Mouse (Mus musculus) stomach, embryonic 16.5 days (tissue): ENCODE results near the gene Birc3. TPM values are rescaled to one million over a fixed set of nuclear protein-coding genes. Genes with fewer than 3 reads are reported as not detected.

ENCODE experiments used
- ATAC-seq: fragments of 200-750 bp; cut with Nextera tagmentation; 2 replicates; pipeline ENCODE4 v1.8.0; 2017; ENCODE audit warnings: moderate number of reproducible peaks, moderate TSS enrichment; ENCODE audit not compliant: insufficient read depth, low FRiP score
- H3K27ac ChIP-seq: fragments of 300-500 bp; sonication (generic); 2 replicates; pipeline ENCODE4 v1.5.1; 2014; ENCODE audit warnings: low read length
- H3K27me3 ChIP-seq: fragments of 300-500 bp; sonication (generic); 2 replicates; pipeline ENCODE4 v1.6.1; 2014; ENCODE audit warnings: low read length, control low read depth, mixed read lengths; ENCODE audit not compliant: control insufficient read depth, insufficient read depth
- H3K36me3 ChIP-seq: fragments of 300-500 bp; sonication (generic); 2 replicates; pipeline ENCODE4 v1.6.1; 2014; ENCODE audit warnings: low read length; ENCODE audit not compliant: control insufficient read depth, insufficient read depth
- H3K4me1 ChIP-seq: fragments of 300-500 bp; sonication (generic); 2 replicates; pipeline ENCODE4 v1.6.1; 2014; ENCODE audit warnings: low read length, control low read depth, mixed read lengths; ENCODE audit not compliant: control insufficient read depth, insufficient read depth
- H3K4me2 ChIP-seq: fragments of 300-500 bp; sonication (generic); 2 replicates; pipeline ENCODE4 v1.6.1; 2014; ENCODE audit warnings: low read depth, low read length, mixed read lengths
- H3K4me3 ChIP-seq: fragments of 300-500 bp; sonication (generic); replicated peaks from 2 replicates; pipeline ENCODE4 v1.5.1; 2014; ENCODE audit warnings: mild to moderate bottlenecking, low read length
- H3K9ac ChIP-seq: fragments of 300-500 bp; sonication (generic); 2 replicates; pipeline ENCODE4 v1.6.1; 2014; ENCODE audit warnings: low read length
- H3K9me3 ChIP-seq: fragments of 300-500 bp; sonication (generic); replicated peaks from 2 replicates; pipeline ENCODE4 v1.6.1; 2016; ENCODE audit warnings: low read length, control low read depth; ENCODE audit not compliant: control insufficient read depth
- WGBS: fragments of 180-500 bp; shearing (Covaris S2); extraction: QIAGEN DNeasy Blood & Tissue Kit; methylation state at CpG from one replicate; pipeline ENCODE4 v1.1.7; 2014; 5-methylcytosine and 5-hydroxymethylcytosine counted together
- polyA plus RNA-seq: library from polyadenylated mRNA; unstranded; fragments of >200 nt; fragmentation: Nextera tagmentation; extraction: Ambion mirVana; gene quantifications from 2 replicates; pipeline ENCODE4 v1.2.1, GENCODE M21; 2015

Gene Birc3
- 9.4 and 9.9 TPM in 2 replicates for polyA plus RNA-seq

- ATAC-seq: peak; percentile 95
- WGBS: 3% methylated on average over 26 of the region's 26 CpGs
- Histone ChIP-seq H3K4me2 (peak within 1 kb of the TSS; percentile 83), H3K4me1 (no peaks in the 10 kb centered on the region), H3K9ac (peak within 1 kb of the TSS; percentile 91), H3K36me3 (no peaks in the 10 kb centered on the region), H3K27me3 (no peaks in the 10 kb centered on the region), H3K4me3 (peak within 1 kb of the TSS; percentile 72), H3K9me3 (no peaks in the 10 kb centered on the region), H3K27ac (peak within 1 kb of the TSS; percentile 84)
Measured at GRCm38 (mm10) chr9:7872775-7873439, at the start of gene Birc3. Gene Birc3, minus strand, starts transcription at chr9:7873186.

- no peaks in the 10 kb centered on the region for H3K9me3 ChIP-seq
- peak overlapping the region; percentile 58 for H3K4me2 ChIP-seq
- no peak overlapping the region for H3K4me3 ChIP-seq
- 64% methylated on average over 8 of the region's 8 CpGs for WGBS
- peak overlapping the region; percentile 57 for H3K9ac ChIP-seq
- H3K27me3 ChIP-seq: no peaks in the 10 kb centered on the region
- H3K27ac ChIP-seq: 0 out of 2 replicates have a peak overlapping the region, but pooled peaks have one; percentile 33
- no peaks in the 10 kb centered on the region for H3K36me3 ChIP-seq
- no peaks in the 10 kb centered on the region for H3K4me1 ChIP-seq
- ATAC-seq: no peak
Measured at GRCm38 (mm10) chr9:7914925-7915324, 41.9 kb upstream of the Birc3 start.

- Histone ChIP-seq H3K9ac (peak overlapping the region; percentile 57), H3K36me3 (no peaks in the 10 kb centered on the region), H3K4me1 (no peaks in the 10 kb centered on the region)
Measured at GRCm38 (mm10) chr9:7914487-7914886, 41.5 kb upstream of the Birc3 start.

GRCm38 (mm10) chr9:7913953-7914352 is 41.0 kb upstream of the Birc3 start:
- H3K36me3 ChIP-seq: no peaks in the 10 kb centered on the region
- no peaks in the 10 kb centered on the region; the same call in 1 of the 2 replicates for H3K9me3 ChIP-seq
- H3K4me2 ChIP-seq: peak overlapping the region; percentile 58
- H3K4me3 ChIP-seq: peak overlapping the region; percentile 23
- WGBS: 51% methylated on average over 19 of the region's 19 CpGs
- ATAC-seq: no peak
- no peaks in the 10 kb centered on the region for H3K4me1 ChIP-seq
- H3K9ac ChIP-seq: no peak overlapping the region
- H3K27me3 ChIP-seq: no peaks in the 10 kb centered on the region
- no peak overlapping the region for H3K27ac ChIP-seq

More at GRCm38 (mm10) chr9:7914487-7914886, 41.5 kb upstream of the Birc3 start:
- Histone ChIP-seq H3K27me3 (no peaks in the 10 kb centered on the region), H3K4me2 (peak overlapping the region; percentile 58), H3K9me3 (no peaks in the 10 kb centered on the region; the same call in 1 of the 2 replicates), H3K27ac (0 out of 2 replicates have a peak overlapping the region, but pooled peaks have one; percentile 33), H3K4me3 (peak overlapping the region; percentile 23)
- WGBS: 6% methylated on average over 11 of the region's 11 CpGs
- ATAC-seq: peak; percentile 95

- Histone ChIP-seq H3K36me3 (no peaks in the 10 kb centered on the region), H3K4me3 (no peak overlapping the region), H3K27ac (no peak overlapping the region), H3K27me3 (no peaks in the 10 kb centered on the region), H3K4me2 (no peak overlapping the region), H3K4me1 (peaks cover under 1% of the 10 kb centered on the region; the same call in 1 of the 2 replicates), H3K9ac (no peak overlapping the region), H3K9me3 (no peaks in the 10 kb centered on the region; the same call in 1 of the 2 replicates)
- WGBS: 76% methylated on average over 2 of the region's 2 CpGs
- ATAC-seq: no peak
Measured at GRCm38 (mm10) chr9:7907351-7907985, 34.5 kb upstream of the Birc3 start.

GRCm38 (mm10) chr9:7906564-7906963 is 33.6 kb upstream of the Birc3 start:
- H3K4me2 ChIP-seq: no peak overlapping the region
- H3K36me3 ChIP-seq: no peaks in the 10 kb centered on the region
- peaks cover 4% of the 10 kb centered on the region; the same call in 1 of the 2 replicates for H3K4me1 ChIP-seq
- no peak overlapping the region for H3K27ac ChIP-seq
- no peaks in the 10 kb centered on the region; the same call in 1 of the 2 replicates for H3K9me3 ChIP-seq
- no peak overlapping the region for H3K4me3 ChIP-seq
- WGBS: 77% methylated on average over 1 of the region's 1 CpGs
- no peak overlapping the region for H3K9ac ChIP-seq
- no peaks in the 10 kb centered on the region for H3K27me3 ChIP-seq
- no peak for ATAC-seq

GRCm38 (mm10) chr9:7903825-7904224 is 30.8 kb upstream of the Birc3 start:
- Histone ChIP-seq H3K4me2 (no peak overlapping the region), H3K9ac (no peak overlapping the region), H3K4me1 (peaks cover 4% of the 10 kb centered on the region; the same call in 1 of the 2 replicates), H3K27me3 (no peaks in the 10 kb centered on the region), H3K4me3 (no peak overlapping the region), H3K9me3 (no peaks in the 10 kb centered on the region), H3K36me3 (no peaks in the 10 kb centered on the region), H3K27ac (no peak overlapping the region)
- ATAC-seq: no peak
- 62% methylated on average over 5 of the region's 5 CpGs for WGBS

- H3K27ac ChIP-seq: no peak overlapping the region
- 81% methylated on average over 2 of the region's 2 CpGs for WGBS
- H3K4me1 ChIP-seq: peaks cover 4% of the 10 kb centered on the region; the same call in 1 of the 2 replicates
- no peaks in the 10 kb centered on the region for H3K36me3 ChIP-seq
- no peak overlapping the region for H3K9ac ChIP-seq
- no peaks in the 10 kb centered on the region for H3K27me3 ChIP-seq
- no peak overlapping the region for H3K4me3 ChIP-seq
- H3K9me3 ChIP-seq: no peaks in the 10 kb centered on the region
- no peak for ATAC-seq
- H3K4me2 ChIP-seq: no peak overlapping the region
Measured at GRCm38 (mm10) chr9:7903262-7903661, 30.3 kb upstream of the Birc3 start.

GRCm38 (mm10) chr9:7902311-7902710 is 29.3 kb upstream of the Birc3 start:
- H3K36me3 ChIP-seq: no peaks in the 10 kb centered on the region
- no peak overlapping the region for H3K4me2 ChIP-seq
- H3K27ac ChIP-seq: no peak overlapping the region
- H3K27me3 ChIP-seq: no peaks in the 10 kb centered on the region
- no peak overlapping the region for H3K9ac ChIP-seq
- H3K4me3 ChIP-seq: no peak overlapping the region
- WGBS: 25% methylated on average over 7 of the region's 7 CpGs
- H3K9me3 ChIP-seq: no peaks in the 10 kb centered on the region
- ATAC-seq: no peak
- peaks cover 4% of the 10 kb centered on the region; the same call in 1 of the 2 replicates for H3K4me1 ChIP-seq
